Mouse (Mus musculus): ENCODE measurements around the gene Pot1b.

The Pot1b gene

DNA sequence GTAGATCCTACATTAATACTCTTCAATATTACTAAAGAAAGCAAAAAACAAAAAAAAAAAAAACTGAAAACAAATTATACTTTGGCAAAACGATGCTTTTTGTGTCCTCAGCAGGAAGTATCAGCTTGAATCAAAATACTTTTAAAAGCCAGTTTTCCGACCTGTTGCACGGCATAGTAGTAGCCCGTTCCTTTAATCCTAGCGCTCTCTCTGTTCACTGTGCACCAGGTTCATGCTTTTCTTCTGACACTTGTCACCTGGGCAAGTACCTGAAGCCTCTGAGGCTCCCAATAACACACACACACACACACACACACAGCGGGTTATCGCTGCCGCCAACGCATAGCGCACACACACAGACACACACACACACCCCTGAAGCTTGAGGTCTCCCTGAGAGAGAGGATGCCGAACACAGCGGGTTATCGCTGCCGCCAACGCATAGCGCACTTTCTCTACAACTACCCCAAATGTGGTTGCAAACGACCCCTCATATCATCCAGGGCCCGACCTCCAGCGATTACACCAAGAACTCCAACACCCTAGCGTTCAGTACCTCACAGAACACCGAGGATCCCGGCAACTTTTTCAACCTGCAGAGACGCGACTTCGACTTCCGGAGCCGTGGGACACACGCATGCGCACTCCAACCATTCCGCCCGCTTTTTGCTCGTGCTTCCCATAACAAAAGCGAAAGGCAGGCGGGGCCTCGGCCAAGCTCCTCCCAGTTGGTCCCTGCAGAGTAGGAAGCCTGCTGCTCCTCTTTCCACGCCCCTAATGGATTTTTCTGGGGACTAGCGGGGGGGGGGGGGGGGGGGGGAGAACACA, at the start of gene Pot1b:
TSS of gene Pot1b (minus strand) at position 645 of the 828 bp plus-strand sequence.
- peak; percentile 98 for DNase-seq (ENCODE audit: low read depth, low spot score)

GRCm38 (mm10) chr17:55751170-55751569, 38.7 kb upstream of the Pot1b start:
- DNase-seq (ENCODE audit: low read depth, low spot score) = no peak

GRCm38 (mm10) chr17:55749786-55750185, 37.4 kb upstream of the Pot1b start, which contains the start of gene Adgre4:
Adgre4 (plus strand) TSS chr17:55749984.
- no peak for DNase-seq (ENCODE audit: low read depth, low spot score)

DNA sequence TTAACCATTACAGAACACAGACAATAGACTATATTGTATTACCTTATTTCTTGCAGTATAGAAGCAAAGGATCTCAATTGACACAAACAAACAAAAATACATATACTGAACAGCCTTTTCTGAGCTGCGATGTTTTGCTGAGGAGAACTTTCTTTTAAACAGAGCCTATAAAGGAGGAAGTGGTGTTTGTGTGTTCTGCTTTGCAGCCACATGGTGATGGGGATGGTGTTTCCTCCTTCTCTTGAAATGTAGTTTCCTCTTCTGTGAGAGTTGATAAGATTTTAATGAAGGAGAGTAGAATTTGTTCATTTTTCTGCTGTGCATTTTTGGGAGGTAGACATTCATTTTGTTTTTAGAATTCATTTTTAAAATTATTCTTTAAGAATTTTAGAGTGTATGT, 24.2 kb upstream of the Pot1b start:
- DNase-seq (ENCODE audit: low read depth, low spot score) = no peak

DNA sequence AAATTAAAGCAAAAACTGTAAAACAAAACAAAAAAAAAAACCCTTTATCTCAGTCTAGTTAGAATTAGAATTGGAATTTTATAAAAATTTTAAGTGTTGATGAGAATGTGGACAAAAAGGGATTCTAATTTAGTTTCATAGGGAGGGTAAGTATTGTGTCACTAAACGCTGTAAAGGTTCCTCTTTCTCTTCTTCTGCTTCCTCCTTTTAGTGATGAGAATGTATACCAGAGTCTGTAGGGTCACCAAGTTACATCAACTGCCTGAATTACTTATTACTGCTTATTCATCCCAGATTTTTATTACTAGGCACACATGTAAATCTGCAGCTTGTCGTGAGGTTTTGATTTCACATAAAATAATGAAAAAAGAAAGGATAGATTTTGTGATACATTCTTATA, 13.8 kb upstream of the Pot1b start:
- DNase-seq (ENCODE audit: low read depth, low spot score) = no peak

- DNase-seq (ENCODE audit: low read depth, low spot score) = no peak
Measured at GRCm38 (mm10) chr17:55722250-55722649, 9.8 kb upstream of the Pot1b start.

- no peak for DNase-seq (ENCODE audit: low read depth, low spot score)
Measured at GRCm38 (mm10) chr17:55721270-55721669, 8.8 kb upstream of the Pot1b start.

DNA sequence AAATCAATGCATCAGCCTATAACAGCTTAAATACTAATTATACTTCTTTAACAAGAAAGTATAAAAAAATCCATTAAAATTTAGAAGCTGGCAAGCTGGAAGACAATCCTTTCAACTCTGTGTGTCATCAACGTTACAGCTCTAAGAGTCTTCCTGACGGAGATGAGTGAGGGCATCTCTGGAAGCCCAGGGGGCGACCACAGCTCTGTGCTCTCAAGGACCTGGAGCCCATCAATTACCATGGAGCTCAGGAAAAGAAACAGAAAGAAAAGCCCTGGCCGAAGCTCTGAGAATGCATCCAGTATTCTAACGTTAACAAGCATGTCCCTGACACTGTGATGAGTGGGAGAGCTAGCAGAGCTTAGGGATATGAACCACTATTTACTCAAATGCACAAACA, 9.6 kb downstream of the Pot1b start:
- DNase-seq (ENCODE audit: low read depth, low spot score) = no peak

GRCm38 (mm10) chr17:55702161-55702820, 10.1 kb downstream of the Pot1b start:
- DNase-seq (ENCODE audit: low read depth, low spot score) = peak; percentile 85

- no peak for DNase-seq (ENCODE audit: low read depth, low spot score)
Measured at GRCm38 (mm10) chr17:55699388-55699787, 13.0 kb downstream of the Pot1b start.

DNA sequence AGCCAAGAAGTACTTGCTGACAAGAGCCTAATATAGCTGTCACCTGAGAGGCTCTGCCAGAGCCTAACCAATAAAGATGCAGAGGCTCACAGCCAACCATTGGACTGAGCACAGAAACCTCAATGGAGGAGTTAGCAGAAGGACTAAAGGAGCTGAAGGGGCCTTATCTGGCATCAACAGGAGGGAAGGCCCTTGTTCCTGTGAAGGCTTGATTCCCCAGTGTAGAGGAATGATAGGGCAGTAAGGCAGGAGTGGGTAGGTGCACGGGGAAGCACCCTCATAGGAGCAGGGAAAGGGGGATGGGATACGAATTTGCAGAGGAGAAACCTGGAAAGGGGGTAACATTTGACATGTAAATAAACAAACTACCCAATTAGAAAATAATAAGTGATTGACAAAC, 51.3 kb downstream of the Pot1b start:
- no peak for DNase-seq (ENCODE audit: low read depth, low spot score)

GRCm38 (mm10) chr17:55625092-55625491, 87.3 kb downstream of the Pot1b start, which contains the start of gene Vmn2r118:
Vmn2r118 (minus strand) TSS chr17:55625192.
- no peak for DNase-seq (ENCODE audit: low read depth, low spot score)
